Mouse (Mus musculus): Measurements from ENCODE around the gene Wnt9b. TPM values are rescaled to one million over a fixed set of nuclear protein-coding genes. Genes with fewer than 3 reads are reported as not detected.

Gene Wnt9b
- total RNA-seq, 1 experiment from 2014 or later = not detected

DNA sequence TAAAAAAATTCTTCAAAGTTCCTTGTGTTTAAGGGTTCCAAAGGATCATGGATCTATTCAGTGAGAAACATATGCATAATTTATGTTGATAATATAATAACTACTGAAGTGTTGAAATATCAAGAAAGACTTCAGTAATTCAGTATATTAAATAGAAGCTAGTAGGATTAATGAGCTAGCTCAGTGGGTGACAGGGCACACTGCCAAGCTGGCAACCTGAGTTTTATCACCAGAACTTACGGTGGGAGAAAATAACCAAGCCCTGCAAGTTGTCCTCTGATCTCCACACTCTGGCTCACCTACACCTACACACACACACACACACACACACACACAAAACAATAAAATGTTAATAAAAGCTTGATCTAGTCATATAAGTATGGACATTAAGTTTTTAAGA is 56.4 kb downstream of the Wnt9b start:
- no peak for ATAC-seq (replicated peaks; ENCODE audit: insufficient number of reproducible peaks, low FRiP score, low TSS enrichment, poor library complexity, severe bottlenecking)

GRCm38 (mm10) chr11:103691036-103691435 is 58.6 kb downstream of the Wnt9b start:
- ATAC-seq (replicated peaks; ENCODE audit: insufficient number of reproducible peaks, low FRiP score, low TSS enrichment, poor library complexity, severe bottlenecking) = no peak

- no peak for ATAC-seq (replicated peaks; ENCODE audit: insufficient number of reproducible peaks, low FRiP score, low TSS enrichment, poor library complexity, severe bottlenecking)
Measured at GRCm38 (mm10) chr11:103688980-103689378, 60.6 kb downstream of the Wnt9b start.

- ATAC-seq (replicated peaks; ENCODE audit: insufficient number of reproducible peaks, low FRiP score, low TSS enrichment, poor library complexity, severe bottlenecking) = no peak; the same call in 1 of the 2 replicates
Measured at GRCm38 (mm10) chr11:103688271-103688979, 61.2 kb downstream of the Wnt9b start.

DNA sequence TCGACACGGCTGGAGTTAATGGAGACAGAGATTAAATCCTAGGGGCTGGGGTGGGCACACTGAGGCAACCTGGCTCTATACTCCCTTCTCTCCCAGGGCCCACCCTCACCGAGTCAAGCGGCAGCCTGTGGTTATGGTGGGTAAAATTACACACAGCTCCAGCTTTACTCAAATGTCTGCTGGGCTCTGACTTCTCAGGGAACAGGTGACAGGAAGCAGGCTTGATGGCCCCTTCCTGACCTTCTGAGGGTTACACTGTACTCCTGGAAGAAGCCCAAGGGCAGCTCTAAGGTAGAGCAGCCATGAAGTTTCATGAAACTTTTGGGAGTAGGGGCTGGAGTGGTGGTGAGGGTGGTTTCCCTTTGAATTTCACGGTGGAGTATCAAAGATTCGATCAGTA is 62.9 kb downstream of the Wnt9b start:
- no peak for ATAC-seq (replicated peaks; ENCODE audit: insufficient number of reproducible peaks, low FRiP score, low TSS enrichment, poor library complexity, severe bottlenecking)

DNA sequence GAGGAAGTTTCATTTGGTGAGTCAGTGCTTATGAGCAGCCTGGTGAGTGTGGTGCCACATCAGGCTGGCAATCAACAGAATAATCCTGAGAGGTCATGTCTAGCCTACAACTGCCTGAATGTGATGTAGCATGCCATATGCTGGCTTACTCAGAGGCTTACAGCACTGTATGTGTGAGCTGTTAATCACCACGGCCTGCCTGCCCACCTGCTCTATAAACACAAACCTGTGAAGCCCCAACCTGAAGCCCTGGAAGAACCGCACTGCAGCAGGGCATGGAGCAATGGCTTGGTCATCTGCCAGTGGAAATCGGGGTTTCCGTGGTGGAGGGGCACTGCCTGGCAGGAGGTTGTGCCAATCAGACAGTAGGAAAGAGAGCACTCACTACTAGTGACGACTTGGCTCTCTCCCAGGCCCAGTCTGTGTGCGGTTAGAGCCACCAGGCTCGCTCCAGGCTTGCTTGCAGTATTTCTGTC is 64.3 kb downstream of the Wnt9b start:
- ATAC-seq (replicated peaks; ENCODE audit: insufficient number of reproducible peaks, low FRiP score, low TSS enrichment, poor library complexity, severe bottlenecking) = no peak

GRCm38 (mm10) chr11:103683667-103684334 is 65.8 kb downstream of the Wnt9b start:
- ATAC-seq (replicated peaks; ENCODE audit: insufficient number of reproducible peaks, low FRiP score, low TSS enrichment, poor library complexity, severe bottlenecking) = no peak

Other genes starting within 250 kb of the Wnt9b start
- gene Lrrc37a, start 245.2 kb downstream of the Wnt9b start, total RNA-seq (2017) = not detected in 3 replicates
- gene Gm884, start 128.7 kb downstream of the Wnt9b start, total RNA-seq (2017) = 0.29 TPM in 1 of 3 replicates, not detected in the others
- gene Lyzl6, start 110.9 kb downstream of the Wnt9b start, total RNA-seq (2017) = not detected in 3 replicates
- gene Rprml, start 100.3 kb downstream of the Wnt9b start, total RNA-seq (2017) = not detected in 3 replicates
- 52.9 to 61.4 TPM (median 56.2 TPM) in 3 replicates for gene Gosr2, start 51.9 kb downstream of the Wnt9b start, total RNA-seq (2017)
- gene Wnt3, start 24.3 kb upstream of the Wnt9b start, total RNA-seq (2017) = not detected in 3 replicates
- 73.0 to 93.1 TPM (median 86.5 TPM) in 3 replicates for gene Nsf, start 204.2 kb upstream of the Wnt9b start, total RNA-seq (2017)
- 52.6 to 86.8 TPM (median 79.1 TPM) in 3 replicates for gene Arf2, start 216.9 kb upstream of the Wnt9b start, total RNA-seq (2017)